Comparison of ENCODE assay signal across 8 mouse cellular contexts in genomic region chr3:83080567-83081055, GRCm38 (mm10). TPM values are rescaled to one million over a fixed set of nuclear protein-coding genes. Genes with fewer than 3 reads are reported as not detected.
DNase-seq lines count a peak whose midpoint lies in the region.

No protein-coding gene starts in this region.

- peak; percentile 88 for DNase-seq in heart, adult 11 months
- no peak for DNase-seq in heart, postnatal 25 days (ENCODE audit: low spot score)
- DNase-seq in cerebellum, postnatal 25 days, result peak; percentile 42 to 75
- DNase-seq in frontal cortex, postnatal 36 days (ENCODE audit: low spot score in 2 of 2), result peak; percentile 29 to 54
- DNase-seq in hindlimb bud, embryonic 11.5 days (ENCODE audit: extremely low spot score, low read depth, low spot score), result peak; percentile 54
- peak; percentile 31 for DNase-seq in left cerebral cortex, adult 11 months (ENCODE audit: low spot score)
- peak; percentile 79 to 85 for DNase-seq in lung, postnatal 4 days
- DNase-seq in retina, postnatal 1 day, result peak; percentile 71

- intact Hi-C loops in heart, postnatal 25 days (cut with DNase I), result loop anchor here (1.0 kb wide), 1 partner anchor 81 kb away; no protein-coding TSS in a partner anchor

RNA-seq across cellular contexts. Expression of gene Plrg1, which starts 25.3 kb away (rescaled TPM):
- 10 to 100 TPM; 25.5 to 27.9 TPM for total RNA-seq in heart, postnatal 25 days (2021)

RNA-seq across cellular contexts. Expression of gene Fgb, which starts 30.9 kb away (rescaled TPM):
- not detected for total RNA-seq in heart, postnatal 25 days (2021)

RNA-seq across cellular contexts. Expression of gene Dchs2, which starts 47.1 kb away (rescaled TPM):
- total RNA-seq in heart, postnatal 25 days (2021), result under 1 TPM; 0.64 to 0.70 TPM

RNA-seq across cellular contexts. Expression of gene Fga, which starts 54.7 kb away (rescaled TPM):
- total RNA-seq in heart, postnatal 25 days (2021), result not detected
